Mouse (Mus musculus): ENCODE results near the gene Hdac4. TPM values are rescaled to one million over a fixed set of nuclear protein-coding genes. Genes with fewer than 3 reads are reported as not detected.

The Hdac4 gene
- polyA plus RNA-seq, 1 experiment = 22.6 TPM

DNA sequence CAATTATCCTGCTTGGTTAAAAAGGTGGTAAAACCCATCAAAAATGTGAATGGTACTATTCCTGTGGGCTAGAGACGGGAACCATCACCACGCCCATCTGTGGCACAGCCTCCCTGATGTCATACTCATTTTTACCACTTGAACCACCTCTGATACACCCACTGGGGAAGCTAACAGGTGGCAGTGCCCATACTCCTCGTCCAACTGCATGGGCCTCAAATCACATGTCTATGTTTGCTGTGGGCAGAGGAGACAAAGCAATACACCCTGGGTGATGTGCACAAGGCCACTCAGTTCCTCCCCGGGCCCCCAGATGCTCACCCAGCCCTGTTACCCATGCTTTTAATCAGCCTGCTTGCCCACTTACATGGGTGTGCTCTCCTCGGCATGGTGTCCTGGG lies 236.5 kb downstream of the Hdac4 start:
- H3K4me1 ChIP-seq (ENCODE audit: control insufficient read depth, insufficient read depth, low read length) = no peaks in the 10 kb centered on the region
- DNase-seq = no peak
- H3K4me3 ChIP-seq (replicated peaks; ENCODE audit: extremely low read depth, low read depth, low read length) = no peak overlapping the region
- no peak for TF ChIP-seq CTCF (IDR thresholded peaks at IDR 0.05; ENCODE audit: insufficient read depth, low read length)
- TF ChIP-seq POLR2A (IDR thresholded peaks at IDR 0.05; ENCODE audit: borderline replicate concordance, extremely low read depth, low read depth, low read length) = no peak
- 89% methylated on average over 5 of the region's 5 CpGs for WGBS

- Histone ChIP-seq H3K4me3 (replicated peaks; ENCODE audit: extremely low read depth, low read depth, low read length) (no peak overlapping the region), H3K4me1 (ENCODE audit: control insufficient read depth, insufficient read depth, low read length) (no peaks in the 10 kb centered on the region)
- no peak for DNase-seq
- WGBS = 73% methylated on average over 4 of the region's 4 CpGs
- no peak for TF ChIP-seq CTCF (IDR thresholded peaks at IDR 0.05; ENCODE audit: insufficient read depth, low read length)
- no peak for TF ChIP-seq POLR2A (IDR thresholded peaks at IDR 0.05; ENCODE audit: borderline replicate concordance, extremely low read depth, low read depth, low read length)
Observed at GRCm38 (mm10) chr1:91956229-91956628, 239.3 kb downstream of the Hdac4 start.

- WGBS = 77% methylated on average over 5 of the region's 5 CpGs
- H3K4me1 ChIP-seq (ENCODE audit: control insufficient read depth, insufficient read depth, low read length) = no peaks in the 10 kb centered on the region
- no peak for DNase-seq
- TF ChIP-seq POLR2A (IDR thresholded peaks at IDR 0.05; ENCODE audit: borderline replicate concordance, extremely low read depth, low read depth, low read length) = no peak
- no peak for TF ChIP-seq CTCF (IDR thresholded peaks at IDR 0.05; ENCODE audit: insufficient read depth, low read length)
- H3K4me3 ChIP-seq (replicated peaks; ENCODE audit: extremely low read depth, low read depth, low read length) = no peak overlapping the region
Observed at GRCm38 (mm10) chr1:91954954-91955353, 240.5 kb downstream of the Hdac4 start.

- TF ChIP-seq POLR2A (IDR thresholded peaks at IDR 0.05; ENCODE audit: borderline replicate concordance, extremely low read depth, low read depth, low read length) (no peak), CTCF (IDR thresholded peaks at IDR 0.05; ENCODE audit: insufficient read depth, low read length) (no peak)
- WGBS = 91% methylated on average over 6 of the region's 6 CpGs
- DNase-seq = no peak
- Histone ChIP-seq H3K4me3 (replicated peaks; ENCODE audit: extremely low read depth, low read depth, low read length) (no peak overlapping the region), H3K4me1 (ENCODE audit: control insufficient read depth, insufficient read depth, low read length) (no peaks in the 10 kb centered on the region)
Observed at GRCm38 (mm10) chr1:91952912-91953311, 242.6 kb downstream of the Hdac4 start.

GRCm38 (mm10) chr1:91947441-91947840 lies 248.1 kb downstream of the Hdac4 start:
- WGBS = 95% methylated on average over 7 of the region's 7 CpGs
- H3K4me3 ChIP-seq (replicated peaks; ENCODE audit: extremely low read depth, low read depth, low read length) = no peak overlapping the region
- no peak for DNase-seq
- no peaks in the 10 kb centered on the region for H3K4me1 ChIP-seq (ENCODE audit: control insufficient read depth, insufficient read depth, low read length)
- TF ChIP-seq CTCF (IDR thresholded peaks at IDR 0.05; ENCODE audit: insufficient read depth, low read length) (no peak), POLR2A (IDR thresholded peaks at IDR 0.05; ENCODE audit: borderline replicate concordance, extremely low read depth, low read depth, low read length) (no peak)

- Histone ChIP-seq H3K4me1 (ENCODE audit: control insufficient read depth, insufficient read depth, low read length) (no peaks in the 10 kb centered on the region), H3K4me3 (replicated peaks; ENCODE audit: extremely low read depth, low read depth, low read length) (no peak overlapping the region)
- no peak for TF ChIP-seq POLR2A (IDR thresholded peaks at IDR 0.05; ENCODE audit: borderline replicate concordance, extremely low read depth, low read depth, low read length)
- TF ChIP-seq CTCF (IDR thresholded peaks at IDR 0.05; ENCODE audit: insufficient read depth, low read length) = no peak
- 94% methylated on average over 2 of the region's 2 CpGs for WGBS
- no peak for DNase-seq
Observed at GRCm38 (mm10) chr1:91942583-91942982, 252.9 kb downstream of the Hdac4 start.

DNA sequence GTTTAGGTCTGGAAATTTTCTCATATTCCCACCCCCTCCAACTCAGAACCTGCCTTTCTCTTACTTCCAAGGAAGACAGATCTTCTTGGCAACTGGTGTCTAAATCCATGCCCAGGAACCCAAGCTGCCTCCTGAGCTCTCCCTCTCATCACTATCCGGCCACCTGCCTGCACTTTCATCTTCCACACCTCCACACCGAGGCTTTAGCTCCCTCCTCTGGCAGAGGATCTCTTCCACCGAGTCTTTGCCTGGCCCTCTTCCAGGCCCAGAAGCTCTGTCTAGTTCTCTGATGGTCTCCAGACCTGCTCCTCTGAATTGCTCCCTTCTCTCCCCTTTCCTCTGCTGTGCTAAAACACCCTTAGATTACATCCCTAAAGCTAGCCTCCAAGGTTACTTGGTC lies 253.5 kb downstream of the Hdac4 start:
- Histone ChIP-seq H3K4me1 (ENCODE audit: control insufficient read depth, insufficient read depth, low read length) (no peaks in the 10 kb centered on the region), H3K4me3 (replicated peaks; ENCODE audit: extremely low read depth, low read depth, low read length) (no peak overlapping the region)
- TF ChIP-seq POLR2A (IDR thresholded peaks at IDR 0.05; ENCODE audit: borderline replicate concordance, extremely low read depth, low read depth, low read length) = no peak
- TF ChIP-seq CTCF (IDR thresholded peaks at IDR 0.05; ENCODE audit: insufficient read depth, low read length) = peak; percentile 29; the same call in 1 of the 2 replicates
- whole genome bisulfite sequencing = 45% methylated on average over 3 of the region's 3 CpGs
- DNase-seq = no peak

DNA sequence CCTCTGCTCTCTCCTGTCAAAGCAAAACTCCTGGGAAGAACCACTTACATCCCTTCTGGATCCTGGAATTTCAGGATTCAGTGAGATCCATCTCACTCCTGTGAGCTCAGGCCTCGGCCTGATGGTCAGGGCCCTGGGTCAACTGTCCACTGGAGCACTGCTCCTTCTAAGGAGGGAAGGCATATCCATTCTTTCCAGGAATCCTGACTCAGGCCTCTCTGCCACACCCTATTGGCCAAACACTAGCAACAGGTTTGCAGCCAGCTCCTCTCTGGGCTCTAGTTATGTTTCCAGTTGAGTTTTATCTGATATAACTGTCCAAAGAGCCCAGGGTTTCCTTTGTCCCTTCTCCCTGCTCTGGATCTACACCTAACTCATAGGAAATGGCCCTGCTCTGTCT lies 254.4 kb downstream of the Hdac4 start:
- TF ChIP-seq CTCF (IDR thresholded peaks at IDR 0.05; ENCODE audit: insufficient read depth, low read length) = no peak
- no peak for TF ChIP-seq POLR2A (IDR thresholded peaks at IDR 0.05; ENCODE audit: borderline replicate concordance, extremely low read depth, low read depth, low read length)
- DNase-seq = no peak
- no peaks in the 10 kb centered on the region for H3K4me1 ChIP-seq (ENCODE audit: control insufficient read depth, insufficient read depth, low read length)
- WGBS = 81% methylated on average over 1 of the region's 1 CpGs
- no peak overlapping the region for H3K4me3 ChIP-seq (replicated peaks; ENCODE audit: extremely low read depth, low read depth, low read length)

- Histone ChIP-seq H3K4me3 (replicated peaks; ENCODE audit: extremely low read depth, low read depth, low read length) (no peak overlapping the region), H3K4me1 (ENCODE audit: control insufficient read depth, insufficient read depth, low read length) (peaks cover 3% of the 10 kb centered on the region; the same call in 1 of the 2 replicates)
- WGBS = 78% methylated on average over 3 of the region's 3 CpGs
- TF ChIP-seq POLR2A (IDR thresholded peaks at IDR 0.05; ENCODE audit: borderline replicate concordance, extremely low read depth, low read depth, low read length) (no peak), CTCF (IDR thresholded peaks at IDR 0.05; ENCODE audit: insufficient read depth, low read length) (no peak)
- DNase-seq = no peak
Observed at GRCm38 (mm10) chr1:91935171-91935570, 260.3 kb downstream of the Hdac4 start.

GRCm38 (mm10) chr1:91933681-91934080 lies 261.8 kb downstream of the Hdac4 start:
- peak; percentile 34 for DNase-seq
- Histone ChIP-seq H3K4me1 (ENCODE audit: control insufficient read depth, insufficient read depth, low read length) (peaks cover 6% of the 10 kb centered on the region; the same call in 1 of the 2 replicates), H3K4me3 (replicated peaks; ENCODE audit: extremely low read depth, low read depth, low read length) (no peak overlapping the region)
- 0 out of 2 replicates have a peak, but pooled peaks have one; percentile 1 for TF ChIP-seq CTCF (IDR thresholded peaks at IDR 0.05; ENCODE audit: insufficient read depth, low read length)
- no peak for TF ChIP-seq POLR2A (IDR thresholded peaks at IDR 0.05; ENCODE audit: borderline replicate concordance, extremely low read depth, low read depth, low read length)
- 71% methylated on average over 8 of the region's 8 CpGs for WGBS
